Mouse (Mus musculus): ENCODE measurements around the gene Vsig10l.

Vsig10l gene

GRCm38 (mm10) chr7:43462851-43463250, at the start of gene Vsig10l:
Vsig10l (plus strand) TSS chr7:43463151.
- DNase-seq (ENCODE audit: low spot score), result no peak

- DNase-seq (ENCODE audit: low spot score), result no peak
Measured at GRCm38 (mm10) chr7:43417298-43417697, 45.7 kb upstream of the Vsig10l start.

- DNase-seq (ENCODE audit: low spot score), result peak; percentile 52
Measured at GRCm38 (mm10) chr7:43422995-43423617, 39.8 kb upstream of the Vsig10l start.

- DNase-seq (ENCODE audit: low spot score), result no peak
Measured at GRCm38 (mm10) chr7:43423991-43424625, 38.8 kb upstream of the Vsig10l start.

GRCm38 (mm10) chr7:43427406-43427805, 35.5 kb upstream of the Vsig10l start, which contains the start of gene Lim2:
Lim2 (plus strand) TSS chr7:43427670.
- DNase-seq (ENCODE audit: low spot score), result no peak

GRCm38 (mm10) chr7:43429500-43429899, 33.5 kb upstream of the Vsig10l start:
- DNase-seq (ENCODE audit: low spot score), result no peak

GRCm38 (mm10) chr7:43432891-43433290, 30.1 kb upstream of the Vsig10l start:
- DNase-seq (ENCODE audit: low spot score), result no peak

- no peak for DNase-seq (ENCODE audit: low spot score)
Measured at GRCm38 (mm10) chr7:43434676-43435075, 28.3 kb upstream of the Vsig10l start.

GRCm38 (mm10) chr7:43436341-43437255, 26.4 kb upstream of the Vsig10l start, which contains the start of gene Nkg7:
Nkg7 (plus strand) TSS chr7:43437073.
- no peak for DNase-seq (ENCODE audit: low spot score)

GRCm38 (mm10) chr7:43438611-43439010, 24.3 kb upstream of the Vsig10l start:
- no peak for DNase-seq (ENCODE audit: low spot score)

- DNase-seq (ENCODE audit: low spot score), result no peak
Measured at GRCm38 (mm10) chr7:43440482-43440881, 22.5 kb upstream of the Vsig10l start, which contains the start of gene Cldnd2. Cldnd2 (plus strand) TSS chr7:43440782.

GRCm38 (mm10) chr7:43441071-43441470, 21.9 kb upstream of the Vsig10l start:
- DNase-seq (ENCODE audit: low spot score), result no peak

- no peak for DNase-seq (ENCODE audit: low spot score)
Measured at GRCm38 (mm10) chr7:43442684-43443083, 20.3 kb upstream of the Vsig10l start.

GRCm38 (mm10) chr7:43443126-43443916, 19.6 kb upstream of the Vsig10l start:
- DNase-seq (ENCODE audit: low spot score), result peak; percentile 25

GRCm38 (mm10) chr7:43443917-43444293, 19.0 kb upstream of the Vsig10l start, which contains the start of the genes Etfb and Gm45233:
Etfb (plus strand) TSS chr7:43444083.
Gm45233 (plus strand) TSS chr7:43444128.
- DNase-seq (ENCODE audit: low spot score), result peak; percentile 75

- DNase-seq (ENCODE audit: low spot score), result no peak
Measured at GRCm38 (mm10) chr7:43447801-43448200, 15.2 kb upstream of the Vsig10l start.

GRCm38 (mm10) chr7:43448246-43448645, 14.7 kb upstream of the Vsig10l start:
- no peak for DNase-seq (ENCODE audit: low spot score)

GRCm38 (mm10) chr7:43449811-43450210, 13.1 kb upstream of the Vsig10l start:
- DNase-seq (ENCODE audit: low spot score), result no peak

GRCm38 (mm10) chr7:43451726-43452125, 11.2 kb upstream of the Vsig10l start:
- DNase-seq (ENCODE audit: low spot score), result no peak

- no peak for DNase-seq (ENCODE audit: low spot score)
Measured at GRCm38 (mm10) chr7:43452609-43453008, 10.3 kb upstream of the Vsig10l start.

- no peak for DNase-seq (ENCODE audit: low spot score)
Measured at GRCm38 (mm10) chr7:43453599-43454355, 9.2 kb upstream of the Vsig10l start.
